Mouse (Mus musculus) forebrain, embryonic 14.5 days (tissue): ENCODE results near the gene C130050O18Rik. TPM values are rescaled to one million over a fixed set of nuclear protein-coding genes. Genes with fewer than 3 reads are reported as not detected.
"Not testable (repeated sequence)": the region's sequence is repeated elsewhere in the genome, so short reads cannot be mapped to it uniquely, and the experiment has no call there.

Source experiments
- ATAC-seq: fragments of 200-750 bp; cut with Nextera tagmentation; 2 replicates; pipeline ENCODE4 v1.8.0; 2017; ENCODE audit warnings: mild to moderate bottlenecking, moderate library complexity
- DNase-seq: peaks from one replicate; pipeline ENCODE4 v3.0.0-alpha.2; 2015; ENCODE audit warnings: low spot score
- H3K27ac ChIP-seq: fragments of 300-500 bp; sonication (generic); 2 replicates; pipeline ENCODE4 v1.5.1; 2014; ENCODE audit warnings: low read depth, mild to moderate bottlenecking, control low read depth, low read length, moderate library complexity
- H3K27me3 ChIP-seq: fragments of 300-500 bp; sonication (generic); replicated peaks from 2 replicates; pipeline ENCODE4 v1.6.1; 2014; ENCODE audit warnings: low read length, control low read depth, mixed read lengths; ENCODE audit not compliant: control insufficient read depth, insufficient read depth
- H3K36me3 ChIP-seq: fragments of 300-500 bp; sonication (generic); 2 replicates; pipeline ENCODE4 v1.6.1; 2014; ENCODE audit warnings: low read length, control low read depth; ENCODE audit not compliant: control insufficient read depth, insufficient read depth
- H3K4me1 ChIP-seq: fragments of 300-500 bp; sonication (generic); 2 replicates; pipeline ENCODE4 v1.6.1; 2014; ENCODE audit warnings: antibody characterized with exemption, low read length, control low read depth; ENCODE audit not compliant: control insufficient read depth, insufficient read depth
- H3K4me2 ChIP-seq: fragments of 300-500 bp; sonication (generic); 2 replicates; pipeline ENCODE4 v1.6.1; 2014; ENCODE audit warnings: mild to moderate bottlenecking, control low read depth, low read length
- H3K4me3 ChIP-seq: fragments of 300-500 bp; sonication (generic); 2 replicates; pipeline ENCODE4 v1.5.1; 2014; ENCODE audit warnings: low read depth, low read length, control low read depth
- H3K9ac ChIP-seq: fragments of 300-500 bp; sonication (generic); 2 replicates; pipeline ENCODE4 v1.6.1; 2014; ENCODE audit warnings: mild to moderate bottlenecking, low read length, control low read depth, moderate library complexity
- H3K9me3 ChIP-seq: fragments of 300-500 bp; sonication (generic); replicated peaks from 2 replicates; pipeline ENCODE4 v1.6.1; 2016; ENCODE audit warnings: low read length, control low read depth, mixed read lengths; ENCODE audit not compliant: control insufficient read depth
- WGBS: fragments of 180-500 bp; shearing (Covaris S2); extraction: QIAGEN DNeasy Blood & Tissue Kit; methylation state at CpG from one replicate; pipeline ENCODE4 v1.1.7; 2014; 5-methylcytosine and 5-hydroxymethylcytosine counted together
- polyA plus RNA-seq: library from polyadenylated mRNA; unstranded; fragments of >200 nt; fragmentation: Nextera tagmentation; extraction: Ambion mirVana; gene quantifications from 2 replicates; pipeline ENCODE4 v1.2.1, GENCODE M21; 2014

Gene C130050O18Rik
- polyA plus RNA-seq, 1 experiment from 2014 or later, result 0.18 TPM

DNA sequence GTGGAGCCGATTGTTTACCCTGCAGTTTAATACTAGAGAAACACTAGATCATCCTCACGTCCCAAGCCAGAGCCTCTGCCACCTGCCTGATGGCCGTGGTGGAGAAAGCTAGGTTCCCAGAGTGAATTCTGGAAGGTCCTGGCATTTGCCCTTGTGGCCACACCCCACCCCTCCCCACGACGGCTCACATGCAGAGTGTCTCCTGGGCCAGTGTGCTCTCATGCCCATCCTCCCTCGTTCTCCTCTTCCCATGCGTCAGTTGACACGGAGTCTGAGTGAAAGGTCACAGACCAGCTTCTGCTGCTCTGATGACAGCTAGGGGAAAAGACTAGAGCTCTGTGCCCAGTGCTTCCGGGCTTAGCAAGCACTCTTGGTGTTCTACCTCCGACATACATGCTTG lies 20.5 kb upstream of the C130050O18Rik start:
- Histone ChIP-seq H3K9me3 (no peaks in the 10 kb centered on the region), H3K4me2 (no peak overlapping the region), H3K27ac (no peak overlapping the region), H3K36me3 (no peaks in the 10 kb centered on the region), H3K9ac (no peak overlapping the region), H3K4me3 (no peak overlapping the region), H3K27me3 (no peaks in the 10 kb centered on the region), H3K4me1 (peaks cover 7% of the 10 kb centered on the region)
- ATAC-seq (no peak), DNase-seq (no peak)
- WGBS, result 88% methylated on average over 10 of the region's 10 CpGs

DNA sequence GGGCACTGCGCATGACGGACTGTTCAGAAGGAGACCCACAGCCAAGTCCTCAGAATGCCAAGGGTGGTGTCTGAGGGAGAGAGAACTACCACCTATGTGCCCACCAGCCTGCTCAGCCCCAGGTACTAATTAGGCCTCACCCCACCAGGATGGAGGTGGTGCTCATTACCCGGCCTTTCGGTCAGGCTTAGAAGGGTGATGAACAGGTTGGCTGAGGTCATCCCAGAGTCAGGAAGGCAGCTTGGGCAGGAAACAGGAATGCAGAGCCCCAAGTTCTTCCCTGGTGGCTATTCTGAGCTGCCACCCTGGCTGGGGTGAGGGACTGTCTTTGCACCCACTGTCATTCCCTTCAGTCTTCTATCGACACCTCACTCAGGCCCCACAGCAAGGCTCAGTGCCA lies 19.0 kb upstream of the C130050O18Rik start:
- no peaks in the 10 kb centered on the region for H3K27me3 ChIP-seq
- DNase-seq (no peak), ATAC-seq (no peak)
- no peak overlapping the region for H3K27ac ChIP-seq
- H3K4me3 ChIP-seq, result no peak overlapping the region
- H3K4me1 ChIP-seq, result peaks cover under 1% of the 10 kb centered on the region; the same call in 1 of the 2 replicates
- H3K4me2 ChIP-seq, result no peak overlapping the region
- no peak overlapping the region for H3K9ac ChIP-seq
- no peaks in the 10 kb centered on the region for H3K36me3 ChIP-seq
- 94% methylated on average over 5 of the region's 5 CpGs for WGBS
- no peaks in the 10 kb centered on the region for H3K9me3 ChIP-seq

DNA sequence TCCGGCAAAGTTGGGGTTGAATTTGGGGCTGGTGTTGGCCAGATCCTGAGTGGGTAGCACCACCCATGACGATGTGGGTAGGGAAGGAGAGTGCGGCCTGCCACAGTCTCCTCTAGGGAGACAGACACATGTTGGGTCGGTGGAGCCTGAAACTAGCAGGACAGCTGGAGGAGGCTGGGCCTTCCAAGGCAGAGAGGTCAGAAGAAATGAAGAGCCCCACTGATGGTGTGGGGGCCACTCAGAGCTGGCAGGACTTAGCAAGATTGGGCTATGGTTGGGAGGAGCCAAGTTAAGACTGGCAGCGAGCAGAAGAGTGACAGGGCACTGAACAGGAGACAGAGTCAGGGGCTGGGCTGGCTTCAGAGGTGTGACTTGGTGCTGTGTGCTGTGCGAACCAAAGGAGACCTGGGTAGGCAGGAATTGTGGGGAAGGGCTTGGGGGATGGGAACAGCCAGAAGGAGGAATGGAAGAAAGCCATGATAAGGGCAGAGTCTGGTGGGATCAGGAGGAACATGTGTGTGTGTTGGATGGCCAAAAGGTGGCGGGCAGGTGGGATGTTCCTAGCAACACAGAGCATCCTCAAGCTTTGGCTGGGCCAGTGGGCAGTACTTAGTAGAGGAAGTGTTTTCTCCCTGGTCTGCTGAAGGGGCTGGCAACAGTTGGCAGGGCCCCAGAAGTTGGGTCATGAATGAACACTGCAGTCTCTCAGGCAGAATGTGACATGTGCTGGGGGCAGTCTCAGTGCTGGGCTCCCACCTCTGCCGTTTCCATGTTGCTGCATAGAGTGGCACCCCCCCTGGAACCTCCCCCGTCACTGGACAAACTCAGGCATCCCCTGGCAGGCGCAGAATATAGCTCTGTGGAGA lies 17.5 kb upstream of the C130050O18Rik start:
- no peak for DNase-seq

DNA sequence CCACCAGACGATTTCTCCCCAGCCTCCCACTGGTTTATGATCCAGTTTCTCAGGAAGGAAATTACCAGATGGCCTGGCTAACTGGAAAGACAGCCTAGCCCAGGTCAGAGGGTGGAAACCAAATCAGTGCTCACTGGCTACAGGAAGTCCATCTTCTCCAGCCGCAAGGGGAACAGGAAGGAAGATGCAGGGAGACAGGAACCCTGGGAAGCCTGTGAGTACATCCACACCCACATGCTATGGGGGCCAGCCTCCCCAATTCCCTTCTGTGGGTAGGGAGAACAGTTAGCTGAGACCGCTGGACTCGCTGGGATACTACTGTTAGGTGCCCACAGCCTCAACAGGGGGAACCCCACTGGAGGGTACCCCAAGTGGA lies 16.9 kb upstream of the C130050O18Rik start:
- Histone ChIP-seq H3K4me3 (no peak overlapping the region), H3K4me1 (no peaks in the 10 kb centered on the region), H3K27ac (no peak overlapping the region), H3K4me2 (no peak overlapping the region), H3K36me3 (no peaks in the 10 kb centered on the region), H3K9ac (no peak overlapping the region), H3K9me3 (no peaks in the 10 kb centered on the region), H3K27me3 (no peaks in the 10 kb centered on the region)
- DNase-seq (no peak), ATAC-seq (no peak)
- 86% methylated on average over 4 of the region's 4 CpGs for WGBS

More for the DNA sequence above, 17.5 kb upstream of the C130050O18Rik start:
- Histone ChIP-seq H3K27ac (no peak overlapping the region), H3K9ac (no peak overlapping the region), H3K36me3 (no peaks in the 10 kb centered on the region), H3K4me2 (no peak overlapping the region), H3K4me1 (no peaks in the 10 kb centered on the region), H3K4me3 (no peak overlapping the region), H3K27me3 (no peaks in the 10 kb centered on the region), H3K9me3 (no peaks in the 10 kb centered on the region)
- peak; percentile 15; the same call in 1 of the 2 replicates for ATAC-seq
- WGBS, result 85% methylated on average over 10 of the region's 10 CpGs

DNA sequence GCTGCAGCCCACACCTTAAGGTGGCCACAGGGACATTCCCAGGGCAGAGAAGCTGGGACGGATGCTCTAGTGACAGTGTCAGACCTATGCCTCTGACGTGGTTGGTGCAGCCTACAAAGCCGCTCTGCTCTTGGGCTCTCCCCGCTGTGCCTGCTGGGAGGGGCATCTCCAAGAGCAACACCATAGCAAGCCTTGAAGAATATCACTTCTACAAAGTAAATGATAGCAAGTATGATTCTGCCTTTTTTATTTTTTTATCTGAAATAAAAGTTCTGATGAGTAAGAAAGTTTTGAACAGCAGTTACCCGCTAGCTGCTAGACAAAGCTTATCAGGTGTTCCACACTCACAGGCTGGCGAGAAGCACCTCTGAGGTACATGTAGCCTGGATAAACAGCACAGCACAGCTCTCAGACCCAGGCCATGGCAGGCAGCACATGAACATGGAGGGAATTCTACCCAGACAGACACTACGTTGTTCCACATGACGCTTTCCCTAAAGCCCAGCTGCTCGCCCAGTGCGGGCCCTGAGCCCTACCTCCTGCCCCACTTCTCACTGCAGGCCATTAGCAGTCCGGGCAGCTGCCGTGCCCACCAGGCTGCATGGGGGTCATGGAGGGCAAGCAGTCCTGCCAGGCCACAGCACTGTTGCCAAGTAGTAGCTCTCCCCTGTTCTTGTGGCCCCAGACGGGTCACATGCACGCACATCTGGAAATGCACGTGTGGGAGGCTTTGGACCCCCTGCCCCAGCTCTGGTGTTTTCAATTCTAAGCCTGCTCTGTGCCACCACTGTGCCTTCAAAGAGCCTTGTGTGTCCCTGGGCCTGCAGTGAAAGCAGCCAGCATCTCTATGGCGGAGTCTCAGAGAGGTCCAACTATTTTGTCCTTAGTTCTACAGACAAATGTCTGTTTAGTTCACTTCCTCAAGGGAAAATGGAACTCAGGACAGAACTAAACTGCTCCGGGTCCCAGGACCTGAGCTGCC lies 16.1 kb upstream of the C130050O18Rik start:
- DNase-seq (no peak), ATAC-seq (no peak)
- Histone ChIP-seq H3K36me3 (no peaks in the 10 kb centered on the region), H3K27ac (peak overlapping the region; percentile 5; the same call in 1 of the 2 replicates), H3K4me2 (no peak overlapping the region), H3K9me3 (no peaks in the 10 kb centered on the region), H3K4me1 (no peaks in the 10 kb centered on the region), H3K4me3 (no peak overlapping the region), H3K27me3 (no peaks in the 10 kb centered on the region), H3K9ac (no peak overlapping the region)
- 83% methylated on average over 17 of the region's 17 CpGs for WGBS

DNA sequence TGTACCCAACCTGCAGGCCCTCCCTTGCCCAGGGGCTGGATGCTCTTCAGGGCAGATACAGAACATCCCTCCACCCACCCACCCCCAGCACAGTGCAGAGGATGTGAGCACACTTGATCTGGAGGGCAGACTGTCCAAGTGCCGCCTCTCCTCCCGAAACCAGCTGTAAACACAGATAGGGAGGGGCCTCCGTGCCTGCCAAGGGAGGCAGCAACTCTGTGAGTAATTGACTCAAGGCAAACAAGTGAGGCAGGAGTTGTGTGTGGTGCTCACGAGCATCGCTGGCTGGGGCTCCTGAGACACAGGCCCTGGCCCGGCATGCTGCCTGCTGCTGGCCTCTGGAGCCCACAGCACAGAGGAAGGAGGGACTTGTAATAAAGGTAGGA lies 15.4 kb upstream of the C130050O18Rik start:
- ATAC-seq (no peak), DNase-seq (no peak)
- no peaks in the 10 kb centered on the region for H3K9me3 ChIP-seq
- no peaks in the 10 kb centered on the region for H3K27me3 ChIP-seq
- 61% methylated on average over 6 of the region's 6 CpGs for WGBS
- no peak overlapping the region for H3K4me3 ChIP-seq
- H3K4me1 ChIP-seq, result no peaks in the 10 kb centered on the region
- no peak overlapping the region for H3K9ac ChIP-seq
- H3K36me3 ChIP-seq, result no peaks in the 10 kb centered on the region
- no peak overlapping the region for H3K4me2 ChIP-seq
- H3K27ac ChIP-seq, result no peak overlapping the region

DNA sequence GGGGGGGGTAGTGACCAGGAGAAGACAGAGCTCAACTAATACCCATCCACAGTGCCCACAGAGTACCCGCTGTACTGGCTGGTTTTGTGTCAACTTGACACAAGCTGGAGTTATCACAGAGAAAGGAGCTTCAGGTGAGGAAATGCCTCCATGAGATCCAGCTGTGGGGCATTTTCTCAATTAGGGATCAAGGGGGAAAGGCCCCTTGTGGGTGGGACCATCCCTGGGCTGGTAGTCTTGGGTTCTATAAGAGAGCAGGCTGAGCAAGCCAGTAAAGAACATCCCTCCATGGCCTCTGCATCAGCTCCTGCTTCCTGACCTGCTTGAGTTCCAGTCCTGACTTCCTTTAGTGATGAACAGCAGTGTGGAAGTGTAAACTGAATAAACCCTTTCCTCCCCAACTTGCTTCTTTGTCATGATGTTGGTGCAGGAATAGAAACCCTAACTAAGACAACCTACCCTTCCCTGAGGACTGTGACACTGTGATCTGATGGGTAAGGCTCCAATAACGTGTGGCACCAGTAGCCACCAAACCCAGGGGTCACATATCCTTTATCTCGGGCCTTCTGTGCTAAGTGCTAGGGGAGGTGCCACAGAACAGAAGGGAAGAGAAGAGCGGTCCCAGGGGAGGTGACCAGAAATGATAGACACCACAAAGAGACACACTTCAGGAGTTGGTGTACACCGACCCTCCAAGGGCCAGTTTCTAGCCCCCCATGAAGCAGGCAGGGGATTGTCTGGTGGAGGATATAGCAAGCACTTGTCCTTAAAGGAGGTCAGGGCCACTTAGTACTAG lies 14.6 kb upstream of the C130050O18Rik start:
- not testable (repeated sequence) for H3K36me3 ChIP-seq, H3K9ac ChIP-seq, H3K27ac ChIP-seq, H3K4me3 ChIP-seq, ATAC-seq, H3K4me1 ChIP-seq, H3K27me3 ChIP-seq, H3K4me2 ChIP-seq, DNase-seq, H3K9me3 ChIP-seq
- 79% methylated on average over 5 of the region's 5 CpGs for WGBS

DNA sequence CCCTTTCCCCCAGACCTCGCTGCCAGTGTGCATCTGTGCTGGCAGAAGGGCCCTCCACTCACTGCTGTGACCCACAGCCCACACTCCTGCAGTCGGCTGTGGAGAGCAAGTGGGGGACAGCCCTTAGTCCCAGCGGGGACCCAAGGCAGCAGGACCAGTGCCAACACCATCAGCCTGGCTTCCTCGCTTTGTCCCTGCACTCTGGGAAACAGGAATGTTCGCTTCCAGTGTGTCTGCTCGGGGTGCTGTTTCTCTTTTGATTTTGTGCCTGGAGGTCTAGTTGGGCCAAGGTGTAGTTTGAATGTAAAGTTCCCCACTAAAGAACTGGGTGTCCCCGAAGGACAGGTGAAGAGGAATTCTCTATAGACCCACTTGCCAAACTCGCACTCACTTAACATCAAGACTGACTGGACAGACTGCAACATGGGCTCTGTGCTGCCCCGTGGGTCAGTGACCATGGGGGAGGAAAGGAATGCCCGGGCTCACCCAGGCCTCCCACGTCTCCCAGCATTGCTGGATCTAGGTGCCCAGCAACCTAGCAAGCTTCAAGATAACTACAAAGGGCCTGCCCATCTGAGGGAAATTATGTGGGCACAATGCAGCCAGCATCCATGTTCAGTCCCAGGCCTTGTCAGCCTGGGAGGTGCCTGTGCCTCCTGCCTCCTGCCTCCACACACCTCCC lies 13.6 kb upstream of the C130050O18Rik start:
- no peaks in the 10 kb centered on the region for H3K4me1 ChIP-seq
- no peaks in the 10 kb centered on the region for H3K9me3 ChIP-seq
- ATAC-seq (no peak), DNase-seq (no peak)
- H3K27ac ChIP-seq, result no peak overlapping the region
- 77% methylated on average over 11 of the region's 11 CpGs for WGBS
- no peaks in the 10 kb centered on the region for H3K36me3 ChIP-seq
- no peak overlapping the region for H3K4me3 ChIP-seq
- no peaks in the 10 kb centered on the region for H3K27me3 ChIP-seq
- no peak overlapping the region for H3K9ac ChIP-seq
- H3K4me2 ChIP-seq, result no peak overlapping the region
